Mouse (Mus musculus): ENCODE measurements at regions not wholly inside any gene's neighbourhood (a gene's known extent, or its start where the extent isn't known, plus 50 kb on each side); places are given as distances from the start of the nearest gene placed in this dataset.

DNA sequence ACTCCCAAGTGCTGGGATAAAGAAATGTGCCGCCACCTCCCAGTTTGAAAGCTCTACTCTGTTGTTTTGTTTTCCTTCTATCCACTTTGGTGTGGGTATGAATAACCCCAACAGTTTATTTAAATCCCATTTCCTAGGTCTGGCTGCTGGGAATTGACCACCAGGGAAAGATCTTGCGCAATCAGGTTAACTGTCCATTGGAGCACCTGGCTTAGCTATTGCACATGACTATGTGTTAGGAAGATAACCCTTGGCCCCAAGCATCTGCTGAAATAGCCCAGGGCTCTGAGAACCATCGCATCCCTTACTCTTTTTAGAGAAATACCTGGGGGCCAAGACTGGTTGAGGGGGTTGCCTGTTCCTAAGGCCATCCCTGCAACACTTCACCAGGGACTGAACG, 74.0 kb downstream of the Foxb1 start:
- TF ChIP-seq CTCF (IDR thresholded peaks at IDR 0.05; ENCODE audit: low read depth) = no peak
- Histone ChIP-seq H3K9me3 (ENCODE audit: low read length) (no peaks in the 10 kb centered on the region), H3K27ac (no peak overlapping the region), H3K4me3 (ENCODE audit: low read length) (no peak overlapping the region), H3K36me3 (ENCODE audit: insufficient read depth, low read length) (no peaks in the 10 kb centered on the region), H3K4me2 (ENCODE audit: low read depth, low read length) (no peak overlapping the region), H3K27me3 (ENCODE audit: insufficient read depth, low read length) (no peaks in the 10 kb centered on the region), H3K9ac (replicated peaks; ENCODE audit: low read length) (no peak overlapping the region), H3K4me1 (ENCODE audit: insufficient read depth, low read length) (no peaks in the 10 kb centered on the region)
- 80% methylated on average over 4 of the region's 4 CpGs for WGBS
- no peak for ATAC-seq
- no peak for DNase-seq (ENCODE audit: low spot score)

DNA sequence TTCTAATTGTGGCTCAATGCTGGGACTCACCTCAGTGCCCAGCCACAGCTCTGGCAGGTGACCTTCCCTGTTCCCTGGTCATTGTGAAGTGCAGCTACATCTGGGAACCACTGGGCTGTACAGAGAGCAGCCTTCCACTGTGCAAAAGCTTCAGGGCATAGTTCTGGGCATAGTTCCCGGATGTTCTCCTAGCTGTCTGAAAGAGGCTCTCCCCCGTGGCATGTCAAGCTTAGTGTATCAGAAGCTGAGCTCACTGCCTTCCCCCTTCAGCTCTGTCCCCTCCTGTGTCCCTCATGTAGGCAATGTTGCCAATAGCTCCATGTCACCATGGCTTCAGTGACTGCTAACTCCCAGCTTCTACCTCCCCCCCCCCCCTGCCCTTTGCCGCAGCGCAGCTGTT, 75.1 kb downstream of the Foxb1 start:
- TF ChIP-seq CTCF (IDR thresholded peaks at IDR 0.05; ENCODE audit: low read depth) = no peak
- H3K27ac ChIP-seq = no peak overlapping the region
- 43% methylated on average over 4 of the region's 4 CpGs for WGBS
- H3K4me1 ChIP-seq (ENCODE audit: insufficient read depth, low read length) = no peaks in the 10 kb centered on the region
- H3K36me3 ChIP-seq (ENCODE audit: insufficient read depth, low read length) = no peaks in the 10 kb centered on the region
- no peak overlapping the region for H3K4me2 ChIP-seq (ENCODE audit: low read depth, low read length)
- no peak overlapping the region for H3K9ac ChIP-seq (replicated peaks; ENCODE audit: low read length)
- no peak overlapping the region for H3K4me3 ChIP-seq (ENCODE audit: low read length)
- no peaks in the 10 kb centered on the region for H3K27me3 ChIP-seq (ENCODE audit: insufficient read depth, low read length)
- ATAC-seq (peak; percentile 76; the same call in 1 of the 2 replicates), DNase-seq (ENCODE audit: low spot score) (peak; percentile 48)
- no peaks in the 10 kb centered on the region for H3K9me3 ChIP-seq (ENCODE audit: low read length)

DNA sequence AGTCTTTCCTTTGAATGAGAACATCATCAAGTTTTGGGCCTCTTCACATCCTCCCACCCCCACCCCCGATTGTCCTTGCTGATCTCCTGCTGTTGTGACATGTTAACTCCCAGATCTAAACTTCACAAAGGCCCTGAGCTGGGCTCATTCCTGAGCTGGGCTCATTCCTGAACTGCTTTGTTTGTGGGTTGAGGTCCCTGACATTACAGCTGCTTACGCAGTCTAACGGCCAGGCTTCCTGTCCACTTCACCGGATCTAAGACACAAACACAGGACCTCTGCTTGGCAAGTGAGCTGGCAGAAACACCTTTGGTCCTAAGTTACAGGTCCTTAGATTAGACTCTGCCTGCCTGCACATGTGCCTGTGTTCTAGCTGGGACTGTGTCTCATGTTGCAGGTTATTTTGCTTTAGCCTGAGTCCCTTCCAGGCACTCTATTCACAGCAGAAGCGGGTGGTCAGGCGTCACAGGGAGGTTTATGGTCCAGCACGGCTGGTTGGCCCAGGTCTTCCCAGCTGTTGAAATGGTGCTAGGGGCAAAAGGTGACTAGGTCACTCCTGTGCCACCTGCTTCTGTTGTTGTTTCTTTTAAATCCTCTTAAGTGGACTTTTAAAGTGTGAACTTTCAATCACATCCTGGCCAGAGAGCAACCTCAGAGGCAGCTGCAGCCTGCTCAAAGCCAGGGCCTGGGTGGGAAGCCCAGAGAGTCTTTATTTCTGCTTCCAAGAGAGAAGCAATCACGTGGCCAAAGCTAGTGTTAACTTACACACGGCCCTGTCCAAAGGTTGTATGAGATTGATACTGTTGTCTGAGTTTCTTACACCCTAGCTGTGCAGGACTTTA, 79.1 kb downstream of the Foxb1 start:
- Histone ChIP-seq H3K4me3 (ENCODE audit: low read length) (no peak overlapping the region), H3K9me3 (ENCODE audit: low read length) (no peaks in the 10 kb centered on the region), H3K36me3 (ENCODE audit: insufficient read depth, low read length) (no peaks in the 10 kb centered on the region), H3K4me1 (ENCODE audit: insufficient read depth, low read length) (no peaks in the 10 kb centered on the region), H3K27ac (no peak overlapping the region), H3K27me3 (ENCODE audit: insufficient read depth, low read length) (no peaks in the 10 kb centered on the region), H3K4me2 (ENCODE audit: low read depth, low read length) (no peak overlapping the region), H3K9ac (replicated peaks; ENCODE audit: low read length) (no peak overlapping the region)
- ATAC-seq = no peak
- TF ChIP-seq CTCF (IDR thresholded peaks at IDR 0.05; ENCODE audit: low read depth) = no peak
- 24% methylated on average over 9 of the region's 9 CpGs for WGBS
- no peak for DNase-seq (ENCODE audit: low spot score)

DNA sequence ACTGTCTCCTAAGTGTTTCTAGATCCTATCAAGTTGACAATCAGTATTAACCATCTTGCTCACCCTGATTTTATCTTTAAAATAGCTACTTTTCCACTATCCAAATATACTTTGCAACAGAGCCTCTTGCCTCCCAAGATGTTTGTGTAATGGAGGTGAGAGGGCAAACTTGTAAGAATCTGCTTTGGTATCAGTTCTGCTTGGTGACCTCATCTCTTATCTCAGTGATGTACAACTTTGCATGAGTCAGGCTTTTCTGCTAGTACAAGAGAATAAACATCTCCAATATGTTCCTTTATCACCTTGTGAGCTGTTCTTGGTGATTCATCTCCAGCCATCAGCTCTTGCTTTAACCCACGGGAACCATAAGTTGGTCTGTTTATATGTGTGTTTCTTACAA, 82.1 kb downstream of the Foxb1 start:
- DNase-seq (ENCODE audit: low spot score) = no peak
- no peak overlapping the region for H3K9ac ChIP-seq (replicated peaks; ENCODE audit: low read length)
- H3K27ac ChIP-seq = no peak overlapping the region
- no peak overlapping the region for H3K4me3 ChIP-seq (ENCODE audit: low read length)
- no peaks in the 10 kb centered on the region for H3K4me1 ChIP-seq (ENCODE audit: insufficient read depth, low read length)
- no peaks in the 10 kb centered on the region for H3K9me3 ChIP-seq (ENCODE audit: low read length)
- ATAC-seq = no peak
- H3K27me3 ChIP-seq (ENCODE audit: insufficient read depth, low read length) = no peaks in the 10 kb centered on the region
- TF ChIP-seq CTCF (IDR thresholded peaks at IDR 0.05; ENCODE audit: low read depth) = no peak
- WGBS = 94% methylated on average over 1 of the region's 1 CpGs
- H3K4me2 ChIP-seq (ENCODE audit: low read depth, low read length) = no peak overlapping the region
- no peaks in the 10 kb centered on the region for H3K36me3 ChIP-seq (ENCODE audit: insufficient read depth, low read length)

DNA sequence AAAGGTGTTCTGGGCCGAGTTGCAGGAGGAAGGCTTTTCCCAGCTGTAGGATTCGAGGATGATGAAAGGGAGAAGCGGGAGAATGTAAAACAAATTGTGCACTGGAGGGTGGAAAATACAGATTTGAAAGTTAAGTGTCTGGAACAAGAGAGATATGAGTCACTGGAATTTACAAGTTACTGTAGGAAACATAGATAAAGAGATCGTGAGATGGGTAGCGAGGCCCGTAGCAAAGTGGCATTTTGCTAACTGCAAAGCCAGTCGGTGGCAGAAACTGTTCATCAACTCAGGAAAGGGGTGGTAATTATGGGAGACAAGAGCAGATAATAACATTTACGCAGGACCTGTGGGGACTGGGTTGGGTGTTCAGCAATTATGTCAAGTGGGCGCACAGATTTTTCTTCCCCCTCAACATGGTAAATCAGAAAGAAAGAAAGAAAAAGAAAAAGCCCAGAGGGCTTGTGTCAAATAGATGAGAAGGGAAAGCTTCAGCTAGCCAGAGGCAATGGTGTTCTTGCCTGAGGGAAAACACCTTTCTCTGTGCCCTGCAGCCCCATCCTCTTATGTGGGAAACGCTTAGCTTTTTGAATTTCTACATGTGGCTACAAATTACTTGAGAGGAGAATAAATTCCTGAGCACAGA, 87.2 kb downstream of the Foxb1 start:
- Histone ChIP-seq H3K9me3 (ENCODE audit: low read length) (no peaks in the 10 kb centered on the region), H3K27ac (peak overlapping the region; percentile 3; the same call in 1 of the 2 replicates), H3K36me3 (ENCODE audit: insufficient read depth, low read length) (no peaks in the 10 kb centered on the region), H3K4me1 (ENCODE audit: insufficient read depth, low read length) (0 out of 2 replicates have a peak, but pooled peaks cover 5% of the 10 kb centered on the region), H3K4me2 (ENCODE audit: low read depth, low read length) (no peak overlapping the region), H3K9ac (replicated peaks; ENCODE audit: low read length) (no peak overlapping the region), H3K27me3 (ENCODE audit: insufficient read depth, low read length) (peaks cover 4% of the 10 kb centered on the region; the same call in 1 of the 2 replicates), H3K4me3 (ENCODE audit: low read length) (no peak overlapping the region)
- no peak for TF ChIP-seq CTCF (IDR thresholded peaks at IDR 0.05; ENCODE audit: low read depth)
- 44% methylated on average over 10 of the region's 10 CpGs for WGBS
- no peak for DNase-seq (ENCODE audit: low spot score)
- ATAC-seq = no peak

DNA sequence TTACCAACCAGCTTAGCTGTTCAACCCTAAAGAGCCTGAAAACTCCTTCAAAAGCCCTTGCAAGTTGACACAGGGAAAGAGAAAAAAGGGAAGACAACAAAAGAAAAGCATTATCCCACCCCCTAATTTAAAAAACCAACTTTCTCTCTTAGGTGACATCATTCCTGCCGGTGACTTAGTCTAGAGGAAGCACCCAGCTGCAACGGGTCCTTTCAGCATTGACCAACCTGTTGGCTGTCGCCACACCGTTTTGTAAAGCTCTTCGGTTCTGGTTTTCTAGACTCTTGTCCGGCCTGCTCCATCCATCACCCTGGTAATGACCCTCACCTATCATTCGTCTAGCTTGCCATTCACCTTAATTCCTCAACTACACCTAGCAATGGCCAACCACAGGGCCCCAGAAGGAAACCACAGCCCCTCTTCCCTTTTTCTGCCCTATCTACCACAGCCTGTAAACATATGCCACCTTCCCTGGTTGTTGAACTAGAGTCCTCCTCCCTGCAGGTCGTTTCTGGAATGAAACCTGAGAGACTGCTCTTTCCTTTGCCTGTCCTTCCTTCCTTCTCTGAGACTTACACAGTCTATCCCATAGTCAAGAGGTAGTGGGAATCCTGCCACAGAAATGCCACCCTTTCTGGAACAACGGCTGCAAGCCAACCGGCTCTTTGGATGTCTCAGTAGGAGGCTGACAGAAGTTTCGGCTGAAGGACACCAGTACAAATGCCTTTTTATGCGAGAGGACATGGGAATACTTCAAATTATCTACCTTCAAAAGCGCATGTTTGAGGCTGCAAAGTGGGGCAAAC, 87.9 kb downstream of the Foxb1 start:
- no peak for TF ChIP-seq CTCF (IDR thresholded peaks at IDR 0.05; ENCODE audit: low read depth)
- no peak overlapping the region for H3K4me2 ChIP-seq (ENCODE audit: low read depth, low read length)
- ATAC-seq (peak; percentile 61; the same call in 1 of the 2 replicates), DNase-seq (ENCODE audit: low spot score) (peak; percentile 54)
- no peaks in the 10 kb centered on the region for H3K36me3 ChIP-seq (ENCODE audit: insufficient read depth, low read length)
- H3K27ac ChIP-seq = peak overlapping the region; percentile 3; the same call in 1 of the 2 replicates
- no peaks in the 10 kb centered on the region for H3K9me3 ChIP-seq (ENCODE audit: low read length)
- no peak overlapping the region for H3K4me3 ChIP-seq (ENCODE audit: low read length)
- WGBS = 55% methylated on average over 13 of the region's 13 CpGs
- H3K27me3 ChIP-seq (ENCODE audit: insufficient read depth, low read length) = peaks cover 8% of the 10 kb centered on the region; the same call in 1 of the 2 replicates
- H3K4me1 ChIP-seq (ENCODE audit: insufficient read depth, low read length) = 0 out of 2 replicates have a peak, but pooled peaks cover 5% of the 10 kb centered on the region
- H3K9ac ChIP-seq (replicated peaks; ENCODE audit: low read length) = no peak overlapping the region
